Mouse (Mus musculus) cortical plate, adult 2 months (tissue): Measurements from ENCODE around the gene Clrn2.

Experiments
- CTCF ChIP-seq: fragments of 200-500 bp; IDR thresholded peaks from 2 replicates; pipeline ENCODE4 v1.5.1; 2011; ENCODE audit warnings: mild to moderate bottlenecking, control low read depth, low read length; ENCODE audit not compliant: insufficient read depth; ENCODE audit errors: extremely low read depth
- POLR2A ChIP-seq: fragments of 200-500 bp; IDR thresholded peaks from 2 replicates; pipeline ENCODE4 v1.6.1; 2011; ENCODE audit warnings: mild to moderate bottlenecking, low read length, control low read depth; ENCODE audit not compliant: insufficient read depth; ENCODE audit errors: extremely low read depth

DNA sequence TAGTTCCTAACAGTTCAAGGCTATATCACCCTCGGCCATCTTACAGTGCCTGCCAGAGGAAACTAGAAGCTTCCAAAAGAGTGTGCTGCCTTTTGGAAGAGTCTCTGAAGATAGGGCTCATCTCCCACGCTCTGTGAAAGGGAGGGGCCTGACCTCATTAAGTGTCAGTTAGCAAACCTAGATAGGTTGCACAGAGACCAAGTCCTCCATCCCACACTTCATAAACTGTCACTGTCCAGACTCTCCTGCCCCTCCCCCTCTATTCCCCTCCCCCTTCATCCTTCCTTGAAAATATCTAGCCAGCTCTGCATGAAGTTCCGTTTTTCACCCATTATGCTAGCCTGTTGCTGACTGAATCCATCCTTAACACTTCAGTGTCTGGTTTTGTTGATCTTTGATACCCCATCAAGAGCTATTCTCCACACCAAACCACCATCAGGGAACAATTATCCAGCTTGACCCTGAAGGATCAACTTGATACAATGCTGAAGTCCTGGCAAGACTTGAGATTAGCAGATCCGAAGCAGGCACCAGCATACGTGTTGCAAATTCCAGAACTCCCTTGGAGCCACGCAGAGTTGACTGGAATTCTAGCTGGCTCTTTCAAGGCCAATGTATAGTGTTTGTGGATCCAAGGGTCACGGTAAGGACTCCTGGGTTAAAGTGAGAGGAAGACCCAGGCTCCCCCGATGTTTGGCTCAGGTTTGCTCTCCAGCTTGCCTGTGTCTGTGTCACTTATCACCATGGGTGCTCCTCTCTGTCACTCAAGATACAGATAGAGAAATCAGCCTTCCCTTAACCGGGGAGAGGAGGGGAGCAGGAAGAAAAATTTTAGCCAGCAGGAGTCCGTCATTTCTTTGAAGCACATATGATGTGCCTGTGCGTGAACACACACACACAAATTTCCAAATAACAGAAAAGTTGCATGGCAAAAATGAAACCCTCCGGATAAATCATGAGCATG, 31.4 kb upstream of the Clrn2 start:
- TF ChIP-seq CTCF (no peak), POLR2A (no peak)
